In the genomic region with DNA sequence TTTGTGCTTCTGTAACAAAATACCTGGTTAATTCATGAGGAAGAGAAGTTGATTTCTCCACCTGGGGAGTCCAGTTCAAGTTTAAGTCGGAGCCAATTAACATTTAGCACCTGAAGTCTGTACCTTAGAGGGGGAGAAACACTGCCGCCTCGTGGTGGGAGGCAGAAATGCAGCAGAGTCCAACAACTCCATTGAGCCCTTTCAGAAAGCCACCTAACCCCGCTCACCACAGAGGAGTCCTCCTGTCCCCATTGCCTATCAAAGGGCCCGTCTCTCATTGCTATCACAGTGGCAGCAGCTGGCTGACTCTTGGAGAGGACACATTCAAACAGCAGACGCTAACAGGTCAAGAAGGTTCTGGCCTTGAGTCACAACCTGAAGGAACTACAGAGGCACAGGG, we compare ENCODE assay signal across 9 mouse cellular contexts. TPM values are rescaled to one million over a fixed set of nuclear protein-coding genes. Genes with fewer than 3 reads are reported as not detected.
DNase-seq lines count a peak whose midpoint lies in the region; ATAC-seq and TF ChIP-seq lines count a peak whose summit lies in the region.
"Had no signal": no experiment of that assay in that cellular context is flagged by ENCODE, and none has a peak within 500 bp of the region (broad histone marks: within the 10 kb centered on the region; RNA-seq: fewer than 3 reads in every experiment).

No protein-coding gene starts in this region.

- no peaks in the 10 kb centered on the region for H3K4me1 ChIP-seq in midbrain, embryonic 10.5 days
- no peaks in the 10 kb centered on the region for H3K4me1 ChIP-seq in midbrain, embryonic 11.5 days (ENCODE audit: control insufficient read depth, insufficient read depth, low read length)
- H3K4me1 ChIP-seq in lung, postnatal 0 days (ENCODE audit: insufficient read depth, low read depth, low read length) = no peaks in the 10 kb centered on the region
- H3K4me1 ChIP-seq in testis, adult 2 months (ENCODE audit: control insufficient read depth, insufficient read depth, low read length) = peaks cover 2% of the 10 kb centered on the region; the same call in 1 of the 2 replicates
- H3K4me1 ChIP-seq: heart, embryonic 15.5 days; neural tube, embryonic 12.5 days had no signal

- peak; percentile 78 for TF ChIP-seq CTCF in lung, postnatal 0 days (IDR thresholded peaks at IDR 0.05)
- peak; percentile 87 for TF ChIP-seq CTCF in testis, adult 2 months (IDR thresholded peaks at IDR 0.05; ENCODE audit: control insufficient read depth, insufficient read depth, insufficient replicate concordance, low read depth, low read length)

- no peak overlapping the region for H3K4me3 ChIP-seq in midbrain, embryonic 10.5 days
- no peak overlapping the region for H3K4me3 ChIP-seq in midbrain, embryonic 11.5 days (ENCODE audit: low read depth, low read length)
- H3K4me3 ChIP-seq in lung, postnatal 0 days (ENCODE audit: low read depth, low read length) = no peak overlapping the region
- no peak overlapping the region for H3K4me3 ChIP-seq in testis, adult 2 months (ENCODE audit: control insufficient read depth, low read depth, low read length)
- H3K4me3 ChIP-seq: heart, embryonic 15.5 days; neural tube, embryonic 12.5 days had no signal

- H3K27me3 ChIP-seq in midbrain, embryonic 10.5 days (ENCODE audit: low read depth, poor library complexity, severe bottlenecking) = no peaks in the 10 kb centered on the region
- H3K27me3 ChIP-seq in midbrain, embryonic 11.5 days (ENCODE audit: control insufficient read depth, insufficient read depth, low read length) = no peaks in the 10 kb centered on the region
- no peaks in the 10 kb centered on the region for H3K27me3 ChIP-seq in lung, postnatal 0 days (replicated peaks; ENCODE audit: insufficient read depth, low read length)
- H3K27me3 ChIP-seq in testis, adult 2 months (ENCODE audit: control insufficient read depth, insufficient read depth, low read length) = no peaks in the 10 kb centered on the region
- H3K27me3 ChIP-seq: neural tube, embryonic 12.5 days had no signal

- peak; percentile 26 for DNase-seq in midbrain, embryonic 10.5 days (ENCODE audit: low spot score)
- no peak for DNase-seq in midbrain, embryonic 11.5 days (ENCODE audit: low spot score, missing footprints)
- DNase-seq in Muller cell, postnatal 12 days (ENCODE audit: inconsistent ontology term) = peak; percentile 6
- peak; percentile 24 for DNase-seq in c-Kit-negative CD71-positive TER-119-positive erythroid progenitor cells, embryonic 14.5 days (ENCODE audit: low read depth, low spot score)
- peak; percentile 52 for DNase-seq in gastrocnemius, postnatal 10 days
- peak; percentile 48 for DNase-seq in lung, postnatal 0 days (ENCODE audit: low spot score)

- H3K4me2 ChIP-seq in midbrain, embryonic 11.5 days = no peak overlapping the region
- no peak overlapping the region for H3K4me2 ChIP-seq in lung, postnatal 0 days (replicated peaks; ENCODE audit: low read depth, low read length)
- H3K4me2 ChIP-seq: heart, embryonic 15.5 days; neural tube, embryonic 12.5 days had no signal

- H3K36me3 ChIP-seq in midbrain, embryonic 10.5 days = no peaks in the 10 kb centered on the region
- H3K36me3 ChIP-seq in midbrain, embryonic 11.5 days (ENCODE audit: control insufficient read depth, insufficient read depth, low read length) = no peaks in the 10 kb centered on the region
- H3K36me3 ChIP-seq in lung, postnatal 0 days (ENCODE audit: insufficient read depth, low read length) = no peaks in the 10 kb centered on the region
- H3K36me3 ChIP-seq in testis, adult 2 months (ENCODE audit: control insufficient read depth, insufficient read depth, low read length) = no peaks in the 10 kb centered on the region
- H3K36me3 ChIP-seq: heart, embryonic 15.5 days; neural tube, embryonic 12.5 days had no signal

- no peak overlapping the region for H3K9ac ChIP-seq in midbrain, embryonic 11.5 days (ENCODE audit: low read length)
- no peak overlapping the region for H3K9ac ChIP-seq in lung, postnatal 0 days (replicated peaks; ENCODE audit: low read depth)
- H3K9ac ChIP-seq: heart, embryonic 15.5 days; neural tube, embryonic 12.5 days had no signal

- ATAC-seq in midbrain, embryonic 11.5 days (ENCODE audit: low FRiP score) = no peak
- peak; percentile 16; the same call in 1 of the 2 replicates for ATAC-seq in lung, postnatal 0 days

- no peaks in the 10 kb centered on the region for H3K9me3 ChIP-seq in midbrain, embryonic 10.5 days (replicated peaks)
- no peaks in the 10 kb centered on the region for H3K9me3 ChIP-seq in midbrain, embryonic 11.5 days (ENCODE audit: control insufficient read depth, low read length)
- no peaks in the 10 kb centered on the region for H3K9me3 ChIP-seq in lung, postnatal 0 days (ENCODE audit: low read length)
- H3K9me3 ChIP-seq: heart, embryonic 15.5 days; neural tube, embryonic 12.5 days had no signal

- TF ChIP-seq EP300 in lung, postnatal 0 days (IDR thresholded peaks at IDR 0.05) = no peak

- WGBS in midbrain, embryonic 10.5 days = 30% methylated on average over 6 of the region's 6 CpGs
- 30% methylated on average over 6 of the region's 6 CpGs for WGBS in midbrain, embryonic 11.5 days
- 18% methylated on average over 6 of the region's 6 CpGs for WGBS in lung, postnatal 0 days

- no peak overlapping the region for H3K27ac ChIP-seq in midbrain, embryonic 10.5 days (replicated peaks)
- no peak overlapping the region for H3K27ac ChIP-seq in midbrain, embryonic 11.5 days (ENCODE audit: low read depth, low read length)
- H3K27ac ChIP-seq in lung, postnatal 0 days (ENCODE audit: low read length) = no peak overlapping the region
- no peak overlapping the region for H3K27ac ChIP-seq in testis, adult 2 months (ENCODE audit: control insufficient read depth, insufficient read depth, low read depth, low read length)
- H3K27ac ChIP-seq: heart, embryonic 15.5 days; neural tube, embryonic 12.5 days had no signal

- TF ChIP-seq POLR2A in testis, adult 2 months (IDR thresholded peaks at IDR 0.05; ENCODE audit: control insufficient read depth, low read depth, low read length) = no peak

RNA-seq across cellular contexts. Expression of a gene that starts 37.5 kb away (rescaled TPM):
- not detected in 2 replicates for polyA plus RNA-seq in midbrain, embryonic 10.5 days (2016; fragmentation: Nextera tagmentation; extraction: Ambion mirVana)
- polyA plus RNA-seq in midbrain, embryonic 11.5 days (2014; fragmentation: Nextera tagmentation; extraction: Ambion mirVana) = not detected in 2 replicates
- total RNA-seq in gastrocnemius, postnatal 10 days (2021) = not detected
- not detected in 2 replicates for polyA plus RNA-seq in lung, postnatal 0 days (2015; fragmentation: Nextera tagmentation; extraction: Ambion mirVana)
- not detected in 2 replicates for polyA plus RNA-seq in testis, adult 2 months (2012; rRNA removed)
- polyA plus RNA-seq: neural tube, embryonic 12.5 days had no signal

RNA-seq across cellular contexts. Expression of a gene that starts 37.6 kb away (rescaled TPM):
- polyA plus RNA-seq in midbrain, embryonic 10.5 days (2016; fragmentation: Nextera tagmentation; extraction: Ambion mirVana) = 2.6 and 3.4 TPM in 2 replicates
- polyA plus RNA-seq in midbrain, embryonic 11.5 days (2014; fragmentation: Nextera tagmentation; extraction: Ambion mirVana) = 3.5 and 4.7 TPM in 2 replicates
- total RNA-seq in gastrocnemius, postnatal 10 days (2021) = under 1 TPM; 0.25 to 0.87 TPM
- 6.1 and 6.3 TPM in 2 replicates for polyA plus RNA-seq in lung, postnatal 0 days (2015; fragmentation: Nextera tagmentation; extraction: Ambion mirVana)
- 15.6 and 17.6 TPM in 2 replicates for polyA plus RNA-seq in testis, adult 2 months (2012; rRNA removed)

RNA-seq across cellular contexts. Expression of a gene that starts 51.0 kb away (rescaled TPM):
- polyA plus RNA-seq in midbrain, embryonic 10.5 days (2016; fragmentation: Nextera tagmentation; extraction: Ambion mirVana) = 0.48 and 1.4 TPM in 2 replicates
- polyA plus RNA-seq in midbrain, embryonic 11.5 days (2014; fragmentation: Nextera tagmentation; extraction: Ambion mirVana) = 2.0 and 2.1 TPM in 2 replicates
- total RNA-seq in gastrocnemius, postnatal 10 days (2021) = 1 to 10 TPM; 7.7 to 7.8 TPM
- polyA plus RNA-seq in lung, postnatal 0 days (2015; fragmentation: Nextera tagmentation; extraction: Ambion mirVana) = 23.1 and 47.7 TPM in 2 replicates
- 4.7 and 12.9 TPM in 2 replicates for polyA plus RNA-seq in testis, adult 2 months (2012; rRNA removed)
